Mouse (Mus musculus) hindbrain, postnatal 0 days (tissue): Measurements from ENCODE around the gene Mad1l1. TPM values are rescaled to one million over a fixed set of nuclear protein-coding genes. Genes with fewer than 3 reads are reported as not detected.

Experiments used
- ATAC-seq: fragments of 200-750 bp; cut with Nextera tagmentation; 2 replicates; pipeline ENCODE4 v1.8.0; 2017; ENCODE audit warnings: mild to moderate bottlenecking, moderate TSS enrichment, moderate library complexity
- DNase-seq: peaks from one replicate; pipeline ENCODE4 v3.0.0-alpha.2; 2015; ENCODE audit warnings: low spot score
- H3K27ac ChIP-seq: fragments of 300-500 bp; sonication (generic); 2 replicates; pipeline ENCODE4 v1.5.1; 2014; ENCODE audit warnings: mild to moderate bottlenecking
- H3K27me3 ChIP-seq: fragments of 300-500 bp; sonication (generic); 2 replicates; pipeline ENCODE4 v1.6.1; 2014; ENCODE audit warnings: low read length, mixed read lengths; ENCODE audit not compliant: insufficient read depth
- H3K36me3 ChIP-seq: fragments of 300-500 bp; sonication (generic); 2 replicates; pipeline ENCODE4 v1.6.1; 2014; ENCODE audit warnings: low read length, mixed read lengths; ENCODE audit not compliant: insufficient read depth
- H3K4me1 ChIP-seq: fragments of 300-500 bp; sonication (generic); 2 replicates; pipeline ENCODE4 v1.6.1; 2014; ENCODE audit warnings: antibody characterized with exemption, low read length, mixed read lengths; ENCODE audit not compliant: insufficient read depth
- H3K4me2 ChIP-seq: fragments of 300-500 bp; sonication (generic); 2 replicates; pipeline ENCODE4 v1.6.1; 2014; ENCODE audit warnings: low read depth, mild to moderate bottlenecking, low read length, moderate library complexity, mixed read lengths
- H3K4me3 ChIP-seq: fragments of 300-500 bp; sonication (generic); 2 replicates; pipeline ENCODE4 v1.5.1; 2014; ENCODE audit warnings: low read length
- H3K9ac ChIP-seq: fragments of 300-500 bp; sonication (generic); replicated peaks from 2 replicates; pipeline ENCODE4 v1.6.1; 2014; ENCODE audit warnings: mild to moderate bottlenecking, low read length, moderate library complexity, mixed read lengths
- H3K9me3 ChIP-seq: fragments of 300-500 bp; sonication (generic); 2 replicates; pipeline ENCODE4 v1.6.1; 2016; ENCODE audit warnings: low read length, mixed read lengths
- CTCF ChIP-seq: IDR thresholded peaks from 2 replicates; pipeline ENCODE4 v1.5.1; 2016; ENCODE audit warnings: antibody characterized with exemption, control low read depth, low read depth
- WGBS: fragments of 180-500 bp; shearing (Covaris S2); extraction: QIAGEN DNeasy Blood & Tissue Kit; methylation state at CpG from one replicate; pipeline ENCODE4 v1.1.7; 2014; 5-methylcytosine and 5-hydroxymethylcytosine counted together
- polyA plus RNA-seq: library from polyadenylated mRNA; unstranded; fragments of >200 nt; fragmentation: Nextera tagmentation; extraction: Ambion mirVana; gene quantifications from 2 replicates; pipeline ENCODE4 v1.2.1, GENCODE M21; 2015
- total RNA-seq: library from RNA; depleted of rRNA; stranded (reverse); fragments of >200 nt; gene quantifications from 2 replicates; pipeline ENCODE4 v1.2.3, GENCODE M21; 2014; rRNA removed

Mad1l1 gene
- total and polyA plus RNA-seq, 2 experiments from 2014 or later = 29.1 to 30.9 TPM

DNA sequence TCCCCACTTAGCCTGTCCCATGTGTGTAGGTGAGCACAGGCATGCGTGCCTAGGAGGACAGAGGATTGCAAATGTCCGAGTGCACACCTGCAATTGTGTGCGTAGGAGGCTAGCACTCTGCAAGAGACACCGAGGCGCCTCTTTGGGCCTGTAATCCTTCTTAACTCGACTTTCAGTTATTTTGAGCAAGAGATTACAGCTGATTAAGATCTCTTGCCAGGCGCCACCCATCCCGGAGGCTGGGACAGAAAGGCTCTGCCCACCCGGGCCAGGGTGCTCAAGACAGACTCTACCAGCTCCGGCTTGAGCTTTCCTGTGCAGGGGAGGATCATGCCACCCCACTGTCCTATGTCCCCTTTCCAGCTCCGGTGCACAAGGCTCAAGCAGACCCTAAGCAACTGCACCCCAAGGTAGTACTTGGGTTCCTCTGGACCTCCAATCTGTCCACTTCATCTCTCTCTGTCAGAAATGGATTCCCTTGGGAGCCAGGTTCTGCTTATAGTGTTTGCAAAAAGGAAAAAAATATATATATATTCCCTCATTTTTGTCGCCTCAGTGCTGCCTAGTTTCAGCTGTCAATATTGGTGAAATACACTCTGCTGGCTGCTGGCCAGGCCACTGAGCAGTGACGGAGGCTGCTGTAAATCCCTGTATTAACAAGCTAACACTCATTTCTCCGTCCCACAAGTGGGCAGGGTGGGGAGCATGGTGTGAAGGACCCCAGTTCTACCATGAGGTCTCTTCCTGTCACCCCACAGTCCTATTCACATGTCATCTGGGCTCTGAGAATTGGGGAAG, 352.0 kb downstream of the Mad1l1 start:
- DNase-seq (peak; percentile 45), ATAC-seq (no peak)
- Histone ChIP-seq H3K4me2 (no peak overlapping the region), H3K4me3 (no peak overlapping the region), H3K27ac (no peak overlapping the region), H3K36me3 (no peaks in the 10 kb centered on the region), H3K9ac (no peak overlapping the region), H3K9me3 (no peaks in the 10 kb centered on the region), H3K4me1 (0 out of 2 replicates have a peak, but pooled peaks cover 5% of the 10 kb centered on the region), H3K27me3 (no peaks in the 10 kb centered on the region)
- no peak for TF ChIP-seq CTCF
- 73% methylated on average over 14 of the region's 14 CpGs for WGBS

DNA sequence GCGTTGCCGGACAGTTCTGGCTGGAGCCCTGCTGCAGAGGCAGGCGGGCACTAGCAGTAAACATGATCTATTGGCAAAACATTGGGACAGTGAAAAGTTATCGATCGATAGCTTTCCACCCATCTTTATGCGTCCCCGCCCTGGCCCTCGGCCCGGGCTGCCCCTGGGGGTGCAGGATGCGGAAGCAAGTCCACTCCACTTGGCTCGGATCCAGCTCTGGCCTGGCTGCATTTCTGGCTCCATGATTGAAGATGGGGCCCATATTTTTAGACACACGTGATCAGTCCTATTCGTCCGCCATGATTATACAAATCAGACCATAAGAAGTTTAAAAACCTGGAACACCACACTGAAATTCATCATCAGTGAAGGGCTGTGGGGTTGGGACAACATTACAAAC, 355.8 kb downstream of the Mad1l1 start:
- no peak overlapping the region for H3K4me3 ChIP-seq
- no peaks in the 10 kb centered on the region for H3K36me3 ChIP-seq
- H3K4me1 ChIP-seq = 0 out of 2 replicates have a peak, but pooled peaks cover 5% of the 10 kb centered on the region
- no peaks in the 10 kb centered on the region for H3K9me3 ChIP-seq
- no peak for TF ChIP-seq CTCF
- 66% methylated on average over 14 of the region's 14 CpGs for WGBS
- ATAC-seq (no peak), DNase-seq (no peak)
- H3K27me3 ChIP-seq = no peaks in the 10 kb centered on the region
- H3K9ac ChIP-seq = no peak overlapping the region
- H3K4me2 ChIP-seq = no peak overlapping the region
- no peak overlapping the region for H3K27ac ChIP-seq

- Histone ChIP-seq H3K27ac (no peak overlapping the region), H3K4me2 (no peak overlapping the region), H3K9me3 (no peaks in the 10 kb centered on the region), H3K36me3 (no peaks in the 10 kb centered on the region), H3K4me1 (no peaks in the 10 kb centered on the region), H3K9ac (no peak overlapping the region), H3K27me3 (no peaks in the 10 kb centered on the region), H3K4me3 (no peak overlapping the region)
- ATAC-seq (no peak), DNase-seq (no peak)
- 43% methylated on average over 5 of the region's 5 CpGs for WGBS
- no peak for TF ChIP-seq CTCF
Measured at GRCm38 (mm10) chr5:139964391-139964790, 357.0 kb downstream of the Mad1l1 start.

GRCm38 (mm10) chr5:139959741-139960140, 361.6 kb downstream of the Mad1l1 start:
- Histone ChIP-seq H3K36me3 (no peaks in the 10 kb centered on the region), H3K9ac (no peak overlapping the region), H3K4me1 (no peaks in the 10 kb centered on the region), H3K4me3 (no peak overlapping the region), H3K4me2 (no peak overlapping the region), H3K9me3 (no peaks in the 10 kb centered on the region), H3K27me3 (no peaks in the 10 kb centered on the region), H3K27ac (no peak overlapping the region)
- DNase-seq (no peak), ATAC-seq (no peak)
- 89% methylated on average over 4 of the region's 4 CpGs for WGBS
- no peak for TF ChIP-seq CTCF

Other genes starting within 250 kb of the Mad1l1 start
- gene Nudt1, start 104 bp upstream of the Mad1l1 start, total RNA-seq = 7.5 and 8.7 TPM in 2 replicates
- 19.7 and 21.4 TPM in 2 replicates for gene Nudt1, start 104 bp upstream of the Mad1l1 start, polyA plus RNA-seq
- 14.5 and 15.6 TPM in 2 replicates for gene Mrm2, start 10.3 kb upstream of the Mad1l1 start, total RNA-seq
- 15.0 and 15.8 TPM in 2 replicates for gene Mrm2, start 10.3 kb upstream of the Mad1l1 start, polyA plus RNA-seq
- gene Snx8, start 67.7 kb upstream of the Mad1l1 start, total RNA-seq = 68.0 and 79.6 TPM in 2 replicates
- gene Snx8, start 67.7 kb upstream of the Mad1l1 start, polyA plus RNA-seq = 36.2 TPM in 2 replicates
- 43.8 TPM in 2 replicates for gene Eif3b, start 97.8 kb upstream of the Mad1l1 start, total RNA-seq
- 60.2 and 63.2 TPM in 2 replicates for gene Eif3b, start 97.8 kb upstream of the Mad1l1 start, polyA plus RNA-seq
- not detected in 2 replicates for gene Gm4869, start 124.1 kb upstream of the Mad1l1 start, total RNA-seq
- gene Gm4869, start 124.1 kb upstream of the Mad1l1 start, polyA plus RNA-seq = not detected in 2 replicates
- gene Chst12, start 184.0 kb upstream of the Mad1l1 start, total RNA-seq = 9.8 and 22.7 TPM in 2 replicates
- 19.1 and 22.0 TPM in 2 replicates for gene Chst12, start 184.0 kb upstream of the Mad1l1 start, polyA plus RNA-seq
- gene Grifin, start 243.5 kb upstream of the Mad1l1 start, total RNA-seq = not detected in 2 replicates
- gene Grifin, start 243.5 kb upstream of the Mad1l1 start, polyA plus RNA-seq = 0.25 and 0.32 TPM in 2 replicates